Mouse (Mus musculus) liver, embryonic 14.5 days (tissue): ENCODE measurements at regions not wholly inside any gene's neighbourhood (a gene's known extent, or its start where the extent isn't known, plus 50 kb on each side); places are given as distances from the start of the nearest gene placed in this dataset.

ENCODE experiments used
- ATAC-seq: fragments of 200-750 bp; cut with Nextera tagmentation; 2 replicates; pipeline ENCODE4 v1.8.0; 2017; ENCODE audit warnings: moderate number of reproducible peaks, mild to moderate bottlenecking, moderate library complexity; ENCODE audit not compliant: insufficient read depth
- DNase-seq, 3 experiments: peaks; one replicate each; pipeline ENCODE4 v3.0.0-alpha.2; 2012 to 2013; ENCODE audit warnings: low read depth in 3 of 3, low spot score in 3 of 3
- H3K27ac ChIP-seq: fragments of 300-500 bp; sonication (generic); 2 replicates; pipeline ENCODE4 v1.5.1; 2014; ENCODE audit warnings: moderate library complexity, mild to moderate bottlenecking, control low read depth, inconsistent platforms
- H3K27me3 ChIP-seq: fragments of 300-500 bp; sonication (generic); 2 replicates; pipeline ENCODE4 v1.6.1; 2014; ENCODE audit warnings: mild to moderate bottlenecking, low read length, moderate library complexity; ENCODE audit not compliant: control insufficient read depth, insufficient read depth
- H3K36me3 ChIP-seq: fragments of 300-500 bp; sonication (generic); replicated peaks from 2 replicates; pipeline ENCODE4 v1.6.1; 2014; ENCODE audit warnings: low read depth; ENCODE audit not compliant: control insufficient read depth, insufficient read depth
- H3K4me1 ChIP-seq, 2 experiments: fragments of 200-500 bp in 1 of 2; fragments of 300-500 bp in 1 of 2; sonication (generic) in 1 of 2; replicated peaks; 2 replicates each; pipeline ENCODE4 v1.6.1; 2012 to 2014; ENCODE audit warnings: antibody characterized with exemption in 1 of 2, inconsistent platforms in 1 of 2, low read length in 1 of 2; ENCODE audit not compliant: control insufficient read depth in 2 of 2, insufficient read depth in 2 of 2
- H3K4me2 ChIP-seq: fragments of 300-500 bp; sonication (generic); 2 replicates; pipeline ENCODE4 v1.6.1; 2014; ENCODE audit warnings: low read depth, mild to moderate bottlenecking, control low read depth, moderate library complexity
- H3K4me3 ChIP-seq, 2 experiments: fragments of 200-500 bp in 1 of 2; fragments of 300-500 bp in 1 of 2; sonication (generic) in 1 of 2; 2 replicates each; pipeline ENCODE4 v1.5.1; 2012 to 2014; ENCODE audit warnings: low read depth in 2 of 2, low read length in 2 of 2, mild to moderate bottlenecking in 2 of 2, control low read depth in 1 of 2, inconsistent platforms in 1 of 2, moderate library complexity in 1 of 2; ENCODE audit not compliant: insufficient read depth in 1 of 2
- H3K9ac ChIP-seq: fragments of 300-500 bp; sonication (generic); replicated peaks from 2 replicates; pipeline ENCODE4 v1.6.1; 2014; ENCODE audit warnings: mild to moderate bottlenecking, control low read depth, moderate library complexity
- H3K9me3 ChIP-seq: fragments of 300-500 bp; sonication (generic); 2 replicates; pipeline ENCODE4 v1.6.1; 2016; ENCODE audit warnings: low read length, mixed read lengths; ENCODE audit not compliant: control insufficient read depth
- CTCF ChIP-seq: IDR thresholded peaks from 2 replicates; pipeline ENCODE4 v1.5.1; 2016; ENCODE audit warnings: antibody characterized with exemption, low read depth, control low read depth
- EP300 ChIP-seq: IDR thresholded peaks from 2 replicates; pipeline ENCODE4 v1.6.1; 2016; ENCODE audit warnings: antibody characterized with exemption, low read depth
- WGBS: fragments of 180-500 bp; shearing (Covaris S2); extraction: QIAGEN DNeasy Blood & Tissue Kit; methylation state at CpG from one replicate; pipeline ENCODE4 v1.1.7; 2014; ENCODE audit not compliant: insufficient replicate concordance; 5-methylcytosine and 5-hydroxymethylcytosine counted together

- no peak for DNase-seq
- 80% methylated on average over 1 of the region's 1 CpGs for WGBS
- no peak overlapping the region for H3K9ac ChIP-seq
- H3K4me2 ChIP-seq, result no peak overlapping the region
- H3K27ac ChIP-seq, result no peak overlapping the region
- no peaks in the 10 kb centered on the region for H3K27me3 ChIP-seq
- H3K36me3 ChIP-seq, result no peaks in the 10 kb centered on the region
- H3K4me3 ChIP-seq, result no peak overlapping the region
- ATAC-seq, result no peak
- no peaks in the 10 kb centered on the region for H3K9me3 ChIP-seq
- no peaks in the 10 kb centered on the region for H3K4me1 ChIP-seq
- TF ChIP-seq CTCF (peak; percentile 24; the same call in 1 of the 2 replicates), EP300 (no peak)
These were observed 279.7 kb downstream of the Tex13c3 start for GRCm38 (mm10) chrX:19201383-19201782.

- 70% methylated on average over 3 of the region's 3 CpGs for whole genome bisulfite sequencing
- TF ChIP-seq CTCF (no peak), EP300 (no peak)
- ATAC-seq, result no peak
These were observed 281.6 kb downstream of the Tex13c3 start for GRCm38 (mm10) chrX:19199531-19199930.

GRCm38 (mm10) chrX:19168983-19169382, 312.1 kb downstream of the Tex13c3 start:
- 29% methylated on average over 2 of the region's 2 CpGs for WGBS
- H3K27me3 ChIP-seq, result no peaks in the 10 kb centered on the region

More at GRCm38 (mm10) chrX:19199531-19199930, 281.6 kb downstream of the Tex13c3 start:
- Histone ChIP-seq H3K36me3 (no peaks in the 10 kb centered on the region), H3K4me3 (no peak overlapping the region), H3K27ac (no peak overlapping the region), H3K4me1 (no peaks in the 10 kb centered on the region), H3K9me3 (no peaks in the 10 kb centered on the region), H3K4me2 (no peak overlapping the region), H3K9ac (no peak overlapping the region), H3K27me3 (no peaks in the 10 kb centered on the region)
- no peak for DNase-seq

GRCm38 (mm10) chrX:19168546-19168945, 312.6 kb downstream of the Tex13c3 start:
- H3K4me3 ChIP-seq, result no peak overlapping the region
- H3K4me1 ChIP-seq, result no peaks in the 10 kb centered on the region
- H3K9ac ChIP-seq, result no peak overlapping the region
- no peak overlapping the region for H3K4me2 ChIP-seq
- TF ChIP-seq CTCF, result no peak
- TF ChIP-seq EP300, result no peak
- H3K36me3 ChIP-seq, result no peaks in the 10 kb centered on the region
- H3K9me3 ChIP-seq, result no peaks in the 10 kb centered on the region
- ATAC-seq (no peak), DNase-seq (no peak)
- WGBS, result 23% methylated on average over 5 of the region's 5 CpGs
- no peak overlapping the region for H3K27ac ChIP-seq
- H3K27me3 ChIP-seq, result no peaks in the 10 kb centered on the region

More at GRCm38 (mm10) chrX:19168983-19169382, 312.1 kb downstream of the Tex13c3 start:
- Histone ChIP-seq H3K27ac (no peak overlapping the region), H3K4me1 (no peaks in the 10 kb centered on the region), H3K4me3 (no peak overlapping the region), H3K36me3 (no peaks in the 10 kb centered on the region), H3K9me3 (no peaks in the 10 kb centered on the region), H3K4me2 (no peak overlapping the region), H3K9ac (no peak overlapping the region)
- DNase-seq, result no peak
- no peak for ATAC-seq
- TF ChIP-seq EP300 (no peak), CTCF (no peak)

GRCm38 (mm10) chrX:19168111-19168510, 313.0 kb downstream of the Tex13c3 start:
- H3K36me3 ChIP-seq, result no peaks in the 10 kb centered on the region
- H3K9me3 ChIP-seq, result no peaks in the 10 kb centered on the region
- no peaks in the 10 kb centered on the region for H3K4me1 ChIP-seq
- H3K4me3 ChIP-seq, result no peak overlapping the region
- H3K27ac ChIP-seq, result no peak overlapping the region
- no peaks in the 10 kb centered on the region for H3K27me3 ChIP-seq
- no peak overlapping the region for H3K9ac ChIP-seq
- 74% methylated on average over 1 of the region's 1 CpGs for WGBS
- DNase-seq (no peak), ATAC-seq (no peak)
- no peak overlapping the region for H3K4me2 ChIP-seq
- TF ChIP-seq CTCF, result no peak
- TF ChIP-seq EP300, result no peak
